Mouse (Mus musculus): ENCODE measurements around the gene Ptprd. TPM values are rescaled to one million over a fixed set of nuclear protein-coding genes. Genes with fewer than 3 reads are reported as not detected.
A peak's percentile ranks its signal among the peaks of the same experiment; 100 is the strongest.

Gene Ptprd
- polyA plus RNA-seq, 1 experiment from 2014 or later: 76.0 TPM

GRCm38 (mm10) chr4:76387887-76388286, 1823.9 kb downstream of the Ptprd start:
- no peak overlapping the region for H3K4me2 ChIP-seq (ENCODE audit: low read length)
- H3K27ac ChIP-seq (replicated peaks; ENCODE audit: low read depth, low read length): no peak overlapping the region
- DNase-seq (no peak), ATAC-seq (ENCODE audit: low FRiP score, low TSS enrichment) (no peak)
- no peaks in the 10 kb centered on the region for H3K4me1 ChIP-seq (ENCODE audit: control insufficient read depth, insufficient read depth, low read length)
- H3K4me3 ChIP-seq (replicated peaks; ENCODE audit: low read depth, low read length): no peak overlapping the region
- WGBS: 88% methylated on average over 5 of the region's 5 CpGs
- no peaks in the 10 kb centered on the region for H3K27me3 ChIP-seq (ENCODE audit: control insufficient read depth, insufficient read depth, low read length)
- no peaks in the 10 kb centered on the region for H3K9me3 ChIP-seq (ENCODE audit: control insufficient read depth, low read length)
- H3K36me3 ChIP-seq (ENCODE audit: control insufficient read depth, insufficient read depth, low read length): no peaks in the 10 kb centered on the region
- no peak overlapping the region for H3K9ac ChIP-seq (replicated peaks; ENCODE audit: low read length)

- H3K4me3 ChIP-seq (replicated peaks; ENCODE audit: low read depth, low read length): no peak overlapping the region
- H3K36me3 ChIP-seq (ENCODE audit: control insufficient read depth, insufficient read depth, low read length): no peaks in the 10 kb centered on the region
- H3K27me3 ChIP-seq (ENCODE audit: control insufficient read depth, insufficient read depth, low read length): no peaks in the 10 kb centered on the region
- H3K27ac ChIP-seq (replicated peaks; ENCODE audit: low read depth, low read length): no peak overlapping the region
- DNase-seq: peak; percentile 20
- H3K4me1 ChIP-seq (ENCODE audit: control insufficient read depth, insufficient read depth, low read length): no peaks in the 10 kb centered on the region
- no peak overlapping the region for H3K4me2 ChIP-seq (ENCODE audit: low read length)
- 74% methylated on average over 7 of the region's 7 CpGs for WGBS
- H3K9ac ChIP-seq (replicated peaks; ENCODE audit: low read length): no peak overlapping the region
- no peaks in the 10 kb centered on the region for H3K9me3 ChIP-seq (ENCODE audit: control insufficient read depth, low read length)
- no peak for ATAC-seq (ENCODE audit: low FRiP score, low TSS enrichment)
Measured at GRCm38 (mm10) chr4:76386978-76387824, 1824.6 kb downstream of the Ptprd start.

- Histone ChIP-seq H3K4me1 (ENCODE audit: control insufficient read depth, insufficient read depth, low read length) (no peaks in the 10 kb centered on the region), H3K36me3 (ENCODE audit: control insufficient read depth, insufficient read depth, low read length) (no peaks in the 10 kb centered on the region), H3K27ac (replicated peaks; ENCODE audit: low read depth, low read length) (no peak overlapping the region), H3K4me3 (replicated peaks; ENCODE audit: low read depth, low read length) (no peak overlapping the region), H3K9ac (replicated peaks; ENCODE audit: low read length) (no peak overlapping the region), H3K9me3 (ENCODE audit: control insufficient read depth, low read length) (no peaks in the 10 kb centered on the region), H3K4me2 (ENCODE audit: low read length) (no peak overlapping the region), H3K27me3 (ENCODE audit: control insufficient read depth, insufficient read depth, low read length) (no peaks in the 10 kb centered on the region)
- no peak for ATAC-seq (ENCODE audit: low FRiP score, low TSS enrichment)
- 93% methylated on average over 5 of the region's 5 CpGs for WGBS
- no peak for DNase-seq
Measured at GRCm38 (mm10) chr4:76385818-76386217, 1825.9 kb downstream of the Ptprd start.

- peak overlapping the region; percentile 22; the same call in 1 of the 2 replicates for H3K27ac ChIP-seq (replicated peaks; ENCODE audit: low read depth, low read length)
- WGBS: 65% methylated on average over 6 of the region's 6 CpGs
- H3K27me3 ChIP-seq (ENCODE audit: control insufficient read depth, insufficient read depth, low read length): no peaks in the 10 kb centered on the region
- DNase-seq (peak; percentile 12), ATAC-seq (ENCODE audit: low FRiP score, low TSS enrichment) (no peak)
- no peaks in the 10 kb centered on the region for H3K9me3 ChIP-seq (ENCODE audit: control insufficient read depth, low read length)
- no peak overlapping the region for H3K4me3 ChIP-seq (replicated peaks; ENCODE audit: low read depth, low read length)
- H3K36me3 ChIP-seq (ENCODE audit: control insufficient read depth, insufficient read depth, low read length): no peaks in the 10 kb centered on the region
- H3K4me1 ChIP-seq (ENCODE audit: control insufficient read depth, insufficient read depth, low read length): peaks cover 3% of the 10 kb centered on the region; the same call in 1 of the 2 replicates
- no peak overlapping the region; the same call in 1 of the 2 replicates for H3K4me2 ChIP-seq (ENCODE audit: low read length)
- H3K9ac ChIP-seq (replicated peaks; ENCODE audit: low read length): no peak overlapping the region
Measured at GRCm38 (mm10) chr4:76380312-76380917, 1831.3 kb downstream of the Ptprd start.

- no peaks in the 10 kb centered on the region for H3K9me3 ChIP-seq (ENCODE audit: control insufficient read depth, low read length)
- no peak overlapping the region for H3K4me2 ChIP-seq (ENCODE audit: low read length)
- peak; percentile 38 for DNase-seq
- H3K27ac ChIP-seq (replicated peaks; ENCODE audit: low read depth, low read length): no peak overlapping the region
- H3K4me1 ChIP-seq (ENCODE audit: control insufficient read depth, insufficient read depth, low read length): peaks cover 31% of the 10 kb centered on the region
- no peaks in the 10 kb centered on the region for H3K27me3 ChIP-seq (ENCODE audit: control insufficient read depth, insufficient read depth, low read length)
- H3K4me3 ChIP-seq (replicated peaks; ENCODE audit: low read depth, low read length): no peak overlapping the region
- WGBS: 32% methylated on average over 4 of the region's 4 CpGs
- H3K36me3 ChIP-seq (ENCODE audit: control insufficient read depth, insufficient read depth, low read length): no peaks in the 10 kb centered on the region
- no peak for ATAC-seq (ENCODE audit: low FRiP score, low TSS enrichment)
- no peak overlapping the region for H3K9ac ChIP-seq (replicated peaks; ENCODE audit: low read length)
Measured at GRCm38 (mm10) chr4:76370041-76370880, 1841.5 kb downstream of the Ptprd start.

- no peak overlapping the region for H3K27ac ChIP-seq (replicated peaks; ENCODE audit: low read depth, low read length)
- no peaks in the 10 kb centered on the region for H3K36me3 ChIP-seq (ENCODE audit: control insufficient read depth, insufficient read depth, low read length)
- no peak overlapping the region for H3K9ac ChIP-seq (replicated peaks; ENCODE audit: low read length)
- H3K4me2 ChIP-seq (ENCODE audit: low read length): no peak overlapping the region
- no peaks in the 10 kb centered on the region for H3K9me3 ChIP-seq (ENCODE audit: control insufficient read depth, low read length)
- 67% methylated on average over 3 of the region's 3 CpGs for WGBS
- peaks cover 31% of the 10 kb centered on the region for H3K4me1 ChIP-seq (ENCODE audit: control insufficient read depth, insufficient read depth, low read length)
- DNase-seq: no peak
- no peak for ATAC-seq (ENCODE audit: low FRiP score, low TSS enrichment)
- no peak overlapping the region for H3K4me3 ChIP-seq (replicated peaks; ENCODE audit: low read depth, low read length)
- no peaks in the 10 kb centered on the region for H3K27me3 ChIP-seq (ENCODE audit: control insufficient read depth, insufficient read depth, low read length)
Measured at GRCm38 (mm10) chr4:76369101-76369500, 1842.7 kb downstream of the Ptprd start.

- 93% methylated on average over 2 of the region's 2 CpGs for WGBS
- ATAC-seq (ENCODE audit: low FRiP score, low TSS enrichment) (no peak), DNase-seq (no peak)
Measured at GRCm38 (mm10) chr4:76368291-76368690, 1843.5 kb downstream of the Ptprd start.

GRCm38 (mm10) chr4:76367285-76367684, 1844.5 kb downstream of the Ptprd start:
- peaks cover 35% of the 10 kb centered on the region for H3K4me1 ChIP-seq (ENCODE audit: control insufficient read depth, insufficient read depth, low read length)
- ATAC-seq (ENCODE audit: low FRiP score, low TSS enrichment) (no peak), DNase-seq (no peak)
- no peak overlapping the region for H3K9ac ChIP-seq (replicated peaks; ENCODE audit: low read length)
- WGBS: 71% methylated on average over 3 of the region's 3 CpGs
- H3K4me2 ChIP-seq (ENCODE audit: low read length): no peak overlapping the region
- H3K4me3 ChIP-seq (replicated peaks; ENCODE audit: low read depth, low read length): no peak overlapping the region
- no peaks in the 10 kb centered on the region for H3K36me3 ChIP-seq (ENCODE audit: control insufficient read depth, insufficient read depth, low read length)
- no peaks in the 10 kb centered on the region for H3K27me3 ChIP-seq (ENCODE audit: control insufficient read depth, insufficient read depth, low read length)
- no peaks in the 10 kb centered on the region for H3K9me3 ChIP-seq (ENCODE audit: control insufficient read depth, low read length)
- no peak overlapping the region for H3K27ac ChIP-seq (replicated peaks; ENCODE audit: low read depth, low read length)

More at GRCm38 (mm10) chr4:76368291-76368690, 1843.5 kb downstream of the Ptprd start:
- no peaks in the 10 kb centered on the region for H3K36me3 ChIP-seq (ENCODE audit: control insufficient read depth, insufficient read depth, low read length)
- no peaks in the 10 kb centered on the region for H3K27me3 ChIP-seq (ENCODE audit: control insufficient read depth, insufficient read depth, low read length)
- H3K4me2 ChIP-seq (ENCODE audit: low read length): no peak overlapping the region
- no peak overlapping the region for H3K27ac ChIP-seq (replicated peaks; ENCODE audit: low read depth, low read length)
- H3K9me3 ChIP-seq (ENCODE audit: control insufficient read depth, low read length): no peaks in the 10 kb centered on the region
- no peak overlapping the region for H3K4me3 ChIP-seq (replicated peaks; ENCODE audit: low read depth, low read length)
- H3K4me1 ChIP-seq (ENCODE audit: control insufficient read depth, insufficient read depth, low read length): peaks cover 33% of the 10 kb centered on the region
- H3K9ac ChIP-seq (replicated peaks; ENCODE audit: low read length): no peak overlapping the region
